8 mouse cellular contexts compared by ENCODE assay signal in genomic region chr2:118926998-118927739, GRCm38 (mm10). TPM values are rescaled to one million over a fixed set of nuclear protein-coding genes. Genes with fewer than 3 reads are reported as not detected.
DNase-seq lines count a peak whose midpoint lies in the region; ATAC-seq and TF ChIP-seq lines count a peak whose summit lies in the region.

No protein-coding gene starts in this region.

- H3K4me1 ChIP-seq in kidney, adult 2 months (ENCODE audit: control insufficient read depth, insufficient read depth, low read length): 0 out of 2 replicates have a peak, but pooled peaks cover 5% of the 10 kb centered on the region
- peaks cover 4% of the 10 kb centered on the region; the same call in 1 of the 2 replicates for H3K4me1 ChIP-seq in cortical plate, adult 2 months (ENCODE audit: control insufficient read depth, insufficient read depth, low read length)
- peaks cover 20% of the 10 kb centered on the region for H3K4me1 ChIP-seq in hindbrain, embryonic 16.5 days (ENCODE audit: control insufficient read depth, insufficient read depth, low read depth, low read length)
- peaks cover 19% of the 10 kb centered on the region for H3K4me1 ChIP-seq in midbrain, embryonic 14.5 days (ENCODE audit: control insufficient read depth, insufficient read depth, low read length)

- TF ChIP-seq POLR2A in kidney, adult 2 months (IDR thresholded peaks at IDR 0.05; ENCODE audit: low read depth, low read length): no peak
- TF ChIP-seq POLR2A in cortical plate, adult 2 months (IDR thresholded peaks at IDR 0.05; ENCODE audit: extremely low read depth, insufficient read depth, low read length): no peak

- TF ChIP-seq CTCF in kidney, adult 2 months (conservative IDR thresholded peaks at IDR 0.05; ENCODE audit: insufficient read depth, insufficient read length, low read depth, low read length): no peak
- no peak for TF ChIP-seq CTCF in cortical plate, adult 2 months (IDR thresholded peaks at IDR 0.05; ENCODE audit: extremely low read depth, insufficient read depth, low read length)

- no peaks in the 10 kb centered on the region for H3K9me3 ChIP-seq in hindbrain, embryonic 16.5 days (ENCODE audit: control insufficient read depth, low read length)
- H3K9me3 ChIP-seq in midbrain, embryonic 14.5 days (ENCODE audit: control insufficient read depth, low read length): no peaks in the 10 kb centered on the region

- H3K4me3 ChIP-seq in kidney, adult 2 months (ENCODE audit: insufficient read depth, low read depth, low read length): peak overlapping the region; percentile 71
- H3K4me3 ChIP-seq in cortical plate, adult 2 months (ENCODE audit: insufficient read depth, low read length): peak overlapping the region; percentile 40
- peak overlapping the region; percentile 59 for H3K4me3 ChIP-seq in hindbrain, embryonic 16.5 days (ENCODE audit: low read length)
- peak overlapping the region; percentile 50 for H3K4me3 ChIP-seq in midbrain, embryonic 14.5 days (replicated peaks; ENCODE audit: low read depth, low read length)

- H3K36me3 ChIP-seq in kidney, adult 2 months (ENCODE audit: control insufficient read depth, insufficient read depth, low read length): no peaks in the 10 kb centered on the region
- peaks cover 14% of the 10 kb centered on the region for H3K36me3 ChIP-seq in hindbrain, embryonic 16.5 days (ENCODE audit: control insufficient read depth, insufficient read depth, low read length)
- H3K36me3 ChIP-seq in midbrain, embryonic 14.5 days (ENCODE audit: control insufficient read depth, insufficient read depth, low read length): peaks cover 19% of the 10 kb centered on the region

- peak; percentile 7; the same call in 1 of the 2 replicates for ATAC-seq in hindbrain, embryonic 16.5 days
- ATAC-seq in midbrain, embryonic 14.5 days (ENCODE audit: low FRiP score, low TSS enrichment): peak; percentile 9; the same call in 1 of the 2 replicates

- DNase-seq in kidney, adult 2 months: no peak
- DNase-seq in kidney, postnatal 14 days: no peak
- no peak for DNase-seq in midbrain, embryonic 14.5 days
- no peak for DNase-seq in right cerebral cortex, adult 2 months (ENCODE audit: low spot score in 2 of 2)
- DNase-seq in spleen, adult 12 weeks (ENCODE audit: low spot score): no peak
- DNase-seq in layer of hippocampus, adult 8-10 months (ENCODE audit: low spot score in 2 of 2): no peak

- WGBS in kidney, adult 2 months: 45% methylated on average over 31 of the region's 31 CpGs
- 33% methylated on average over 31 of the region's 31 CpGs for WGBS in hindbrain, embryonic 16.5 days
- 37% methylated on average over 31 of the region's 31 CpGs for WGBS in midbrain, embryonic 14.5 days

- no peak overlapping the region for H3K27ac ChIP-seq in kidney, adult 2 months (ENCODE audit: insufficient read depth, low read depth, low read length)
- H3K27ac ChIP-seq in cortical plate, adult 2 months (ENCODE audit: insufficient read depth, low read length): no peak overlapping the region
- H3K27ac ChIP-seq in hindbrain, embryonic 16.5 days (ENCODE audit: low read depth, low read length): no peak overlapping the region
- H3K27ac ChIP-seq in midbrain, embryonic 14.5 days (replicated peaks; ENCODE audit: low read depth, low read length): no peak overlapping the region

- H3K27me3 ChIP-seq in kidney, adult 2 months (replicated peaks; ENCODE audit: control insufficient read depth, insufficient read depth, low read length): no peaks in the 10 kb centered on the region
- no peaks in the 10 kb centered on the region for H3K27me3 ChIP-seq in hindbrain, embryonic 16.5 days (replicated peaks; ENCODE audit: control insufficient read depth, insufficient read depth, low read length)
- H3K27me3 ChIP-seq in midbrain, embryonic 14.5 days (ENCODE audit: control insufficient read depth, insufficient read depth, low read length): no peaks in the 10 kb centered on the region

- peak overlapping the region; percentile 93 for H3K4me2 ChIP-seq in hindbrain, embryonic 16.5 days (ENCODE audit: low read length)
- H3K4me2 ChIP-seq in midbrain, embryonic 14.5 days (ENCODE audit: low read length): peak overlapping the region; percentile 92

- H3K9ac ChIP-seq in hindbrain, embryonic 16.5 days (ENCODE audit: low read depth, low read length): peak overlapping the region; percentile 70
- peak overlapping the region; percentile 65 for H3K9ac ChIP-seq in midbrain, embryonic 14.5 days (replicated peaks; ENCODE audit: low read length)

RNA-seq across cellular contexts. Expression of gene Chst14, which starts 0.9 kb away (rescaled TPM):
- 7.4 and 8.0 TPM in 2 replicates for polyA plus RNA-seq in kidney, adult 2 months (2012; rRNA removed)
- 2.8 and 3.1 TPM in 2 replicates for polyA plus RNA-seq in cortical plate, adult 2 months (2012; rRNA removed)
- polyA plus RNA-seq in hindbrain, embryonic 16.5 days (2015; fragmentation: Nextera tagmentation; extraction: Ambion mirVana): 5.3 and 7.3 TPM in 2 replicates
- 3.0 and 7.1 TPM in 2 replicates for polyA plus RNA-seq in midbrain, embryonic 14.5 days (2014; fragmentation: Nextera tagmentation; extraction: Ambion mirVana)
- 1 to 10 TPM; 3.5 to 4.3 (median 3.8) TPM for total RNA-seq in layer of hippocampus, adult 8-10 months (2022)

RNA-seq across cellular contexts. Expression of gene Bahd1, which starts 27.0 kb away (rescaled TPM):
- 17.5 and 19.9 TPM in 2 replicates for polyA plus RNA-seq in kidney, adult 2 months (2012; rRNA removed)
- polyA plus RNA-seq in cortical plate, adult 2 months (2012; rRNA removed): 21.8 and 22.5 TPM in 2 replicates
- 6.2 and 6.5 TPM in 2 replicates for polyA plus RNA-seq in hindbrain, embryonic 16.5 days (2015; fragmentation: Nextera tagmentation; extraction: Ambion mirVana)
- polyA plus RNA-seq in midbrain, embryonic 14.5 days (2014; fragmentation: Nextera tagmentation; extraction: Ambion mirVana): 2.0 and 5.2 TPM in 2 replicates
- 10 to 100 TPM; 48.8 to 57.2 (median 54.9) TPM for total RNA-seq in layer of hippocampus, adult 8-10 months (2022)
